Mouse (Mus musculus) left cerebral cortex, adult 9 months (tissue): ENCODE measurements around the gene Kif16b.

ENCODE experiments used
- DNase-seq, 2 experiments: peaks; one replicate each; pipeline ENCODE4 v3.0.0; 2022; ENCODE audit warnings: low spot score in 2 of 2

Kif16b gene

GRCm38 (mm10) chr2:142734046-142734445 lies 167.3 kb downstream of the Kif16b start:
- no peak for DNase-seq

DNA sequence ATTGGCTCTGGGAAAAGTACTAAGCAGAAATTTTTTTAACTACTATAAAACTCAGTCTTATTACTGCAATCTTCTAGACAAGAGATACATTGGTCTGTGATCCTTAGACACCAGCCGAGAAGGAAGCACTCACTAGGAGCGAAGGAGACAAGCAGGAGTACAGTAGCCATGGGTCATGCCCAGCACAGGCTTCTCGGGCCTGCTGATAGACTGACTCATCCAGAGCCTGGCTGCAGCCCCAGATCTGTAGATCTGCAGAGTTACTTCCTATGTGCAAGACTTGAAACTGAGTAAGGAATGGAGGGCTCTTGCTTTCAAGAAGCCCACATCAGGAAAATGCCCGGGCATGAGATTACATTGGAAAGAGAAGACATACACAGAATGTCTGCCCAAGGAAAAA lies 169.0 kb downstream of the Kif16b start:
- DNase-seq, result peak in 1 of 2 experiments; percentile 27

DNA sequence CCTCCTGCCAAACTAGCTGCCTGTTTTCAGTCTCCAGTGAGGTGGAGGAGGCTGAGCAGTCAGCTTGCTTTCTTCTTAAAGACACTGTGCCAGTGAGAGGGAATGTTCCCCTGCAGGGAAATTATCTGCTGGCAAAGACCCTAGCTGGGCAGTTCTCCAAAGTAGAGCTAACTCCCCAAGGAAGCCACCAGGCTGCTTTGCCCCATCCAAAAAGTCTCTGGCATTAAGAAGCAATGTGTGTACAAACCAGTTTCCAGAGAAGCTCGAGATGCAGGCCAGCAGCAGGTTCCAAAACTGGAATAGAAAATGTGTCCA lies 169.6 kb downstream of the Kif16b start:
- DNase-seq, result peak; percentile 83 to 93

DNA sequence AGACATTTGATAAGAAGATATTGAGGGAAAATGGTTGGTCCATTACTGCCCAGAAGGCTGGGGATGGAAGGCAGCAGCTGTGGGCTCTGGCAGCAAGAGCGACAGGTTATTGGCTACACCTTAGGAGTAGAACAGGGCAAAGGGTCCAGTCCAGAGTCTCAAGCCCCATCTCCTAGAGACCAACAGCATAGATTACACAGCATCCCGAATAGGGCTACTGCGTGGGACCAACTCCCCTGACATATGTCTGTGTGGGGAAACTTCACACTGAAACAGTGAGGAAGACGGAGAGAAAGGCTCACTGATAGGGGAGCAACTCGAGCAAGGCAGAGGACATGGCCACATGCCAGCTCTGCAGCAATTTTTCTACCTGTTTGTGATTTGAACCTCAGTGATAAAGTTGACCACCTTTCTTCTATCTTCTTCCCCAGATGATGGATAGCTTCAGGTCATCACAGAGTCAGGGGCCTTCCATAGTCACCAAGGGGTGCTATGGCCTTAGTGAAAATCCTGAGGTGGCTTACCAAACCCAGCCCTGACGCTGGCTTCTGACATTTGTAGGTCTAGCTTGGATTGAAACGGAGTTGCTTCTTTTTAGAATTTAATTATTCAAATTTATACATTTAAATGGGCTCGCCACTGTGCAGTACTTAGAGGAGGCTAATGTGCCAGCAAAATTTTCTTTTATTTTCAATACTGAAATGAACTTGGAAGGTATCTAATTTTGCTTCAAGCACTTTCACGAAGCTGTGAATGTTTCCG lies 170.1 kb downstream of the Kif16b start:
- peak in 1 of 2 experiments; percentile 21 for DNase-seq

GRCm38 (mm10) chr2:142724215-142725001 lies 176.9 kb downstream of the Kif16b start:
- no peak for DNase-seq

GRCm38 (mm10) chr2:142720174-142720573 lies 181.2 kb downstream of the Kif16b start:
- DNase-seq, result no peak

- DNase-seq, result no peak
Measured at GRCm38 (mm10) chr2:142718998-142719397, 182.3 kb downstream of the Kif16b start.

- no peak for DNase-seq
Measured at GRCm38 (mm10) chr2:142717591-142717990, 183.7 kb downstream of the Kif16b start.

- DNase-seq, result no peak
Measured at GRCm38 (mm10) chr2:142715912-142716260, 185.4 kb downstream of the Kif16b start.

- DNase-seq, result no peak
Measured at GRCm38 (mm10) chr2:142715186-142715911, 186.0 kb downstream of the Kif16b start.

DNA sequence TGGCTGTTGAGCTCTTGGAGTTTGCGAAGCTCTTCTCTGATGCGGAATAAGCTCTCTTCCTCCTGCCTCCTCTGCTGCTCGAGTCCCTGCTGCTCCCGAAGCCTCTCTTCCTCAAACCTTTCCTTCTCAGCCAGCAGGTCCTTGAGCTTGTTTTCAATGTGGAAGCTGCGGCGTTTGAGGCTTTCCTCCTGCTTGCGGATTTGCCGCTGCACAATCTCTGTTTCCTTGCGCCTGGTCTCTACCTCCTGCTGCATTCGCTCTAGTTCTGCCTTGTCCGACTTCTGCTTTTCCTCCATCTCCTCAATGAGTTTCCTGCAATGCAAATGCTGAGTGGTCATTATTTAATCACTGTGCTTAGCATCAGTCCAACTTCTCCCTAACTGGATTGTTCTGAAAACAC lies 188.6 kb downstream of the Kif16b start:
- no peak for DNase-seq

DNA sequence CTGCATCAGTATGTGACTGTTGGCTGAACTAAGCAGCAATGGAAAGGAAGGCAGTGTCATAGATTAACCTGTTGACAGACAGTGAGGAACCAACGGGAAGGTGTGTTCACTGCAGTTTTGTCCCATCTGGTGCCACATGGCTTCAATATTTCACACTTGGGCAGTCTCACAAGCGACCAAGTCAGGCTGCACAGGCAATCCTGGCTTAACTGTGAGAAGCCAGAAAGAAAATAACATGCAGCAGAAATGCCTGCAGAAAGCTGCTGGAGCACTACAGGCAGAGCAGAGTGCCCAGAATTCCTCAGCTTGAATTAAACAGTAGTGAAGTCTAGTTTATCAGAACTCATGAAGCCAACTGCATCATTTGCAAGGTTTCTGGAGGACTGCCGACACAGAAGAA lies 192.0 kb downstream of the Kif16b start:
- no peak for DNase-seq

GRCm38 (mm10) chr2:142700689-142701088 lies 200.6 kb downstream of the Kif16b start:
- peak in 1 of 2 experiments; percentile 58 for DNase-seq

GRCm38 (mm10) chr2:142698650-142699049 lies 202.7 kb downstream of the Kif16b start:
- peak; percentile 19 to 36 for DNase-seq

- no peak for DNase-seq
Measured at GRCm38 (mm10) chr2:142694936-142695331, 206.4 kb downstream of the Kif16b start.

DNA sequence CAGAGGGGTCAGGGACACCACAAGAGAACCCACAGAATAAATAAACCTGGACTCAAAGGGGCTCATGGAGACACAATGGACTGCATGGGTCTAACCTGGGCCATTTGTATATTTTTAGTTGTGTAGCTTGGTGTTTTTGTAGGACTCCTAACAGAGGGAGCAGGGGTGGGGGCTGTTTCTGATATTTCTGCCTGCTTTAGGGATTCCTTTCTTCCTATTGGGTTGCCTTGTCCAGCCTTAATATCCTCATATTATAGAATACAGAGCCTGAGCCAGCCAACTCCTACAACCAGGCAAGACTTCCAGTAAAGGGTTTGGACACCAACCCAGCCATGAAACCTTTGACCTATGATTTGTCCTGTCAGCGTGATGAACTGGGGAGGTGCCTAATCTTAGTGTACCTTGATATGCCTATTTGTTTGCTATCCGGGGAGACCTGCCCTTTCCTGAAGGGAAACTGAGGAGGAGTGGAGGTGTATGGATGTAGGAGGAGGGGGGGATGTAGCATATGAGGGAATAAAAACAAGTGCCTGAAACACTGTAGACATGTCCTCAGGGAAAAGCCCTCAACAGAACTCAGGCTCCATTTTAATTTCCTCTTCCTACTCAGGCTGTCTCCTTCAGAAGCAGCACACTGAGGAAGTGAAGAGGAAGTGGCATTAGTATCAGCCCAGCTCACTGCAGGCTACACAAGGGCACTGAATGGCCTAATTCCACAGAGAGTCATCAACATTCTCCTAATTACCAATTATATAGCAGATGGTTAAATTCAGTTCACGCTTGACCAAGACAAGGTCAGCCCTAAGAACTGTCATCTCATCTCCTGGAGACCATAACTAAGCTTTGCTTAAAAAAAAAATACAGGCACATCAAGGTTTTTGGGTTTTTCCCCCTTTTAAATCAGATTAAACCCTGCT lies 207.1 kb downstream of the Kif16b start:
- no peak for DNase-seq

- no peak for DNase-seq
Measured at GRCm38 (mm10) chr2:142693461-142693860, 207.9 kb downstream of the Kif16b start.

DNA sequence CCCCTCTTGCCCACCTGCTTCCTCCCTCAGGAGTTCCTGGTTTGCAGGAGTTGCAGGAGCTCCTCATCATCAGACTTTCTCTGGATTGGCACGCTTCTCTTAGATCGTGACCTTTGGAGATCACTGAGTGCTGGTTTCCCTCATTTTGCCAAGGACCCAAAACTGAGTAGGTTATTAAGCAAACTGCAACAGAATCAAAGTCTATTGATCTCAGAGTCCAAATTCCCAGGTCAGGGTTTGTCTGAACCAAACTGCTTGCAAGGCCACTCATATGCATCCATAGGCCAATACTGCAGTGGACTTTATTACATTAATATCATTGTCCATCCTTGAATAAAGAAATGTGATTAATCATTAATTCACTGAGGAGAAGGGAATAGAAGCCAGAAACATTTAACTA lies 211.8 kb downstream of the Kif16b start:
- no peak for DNase-seq

DNA sequence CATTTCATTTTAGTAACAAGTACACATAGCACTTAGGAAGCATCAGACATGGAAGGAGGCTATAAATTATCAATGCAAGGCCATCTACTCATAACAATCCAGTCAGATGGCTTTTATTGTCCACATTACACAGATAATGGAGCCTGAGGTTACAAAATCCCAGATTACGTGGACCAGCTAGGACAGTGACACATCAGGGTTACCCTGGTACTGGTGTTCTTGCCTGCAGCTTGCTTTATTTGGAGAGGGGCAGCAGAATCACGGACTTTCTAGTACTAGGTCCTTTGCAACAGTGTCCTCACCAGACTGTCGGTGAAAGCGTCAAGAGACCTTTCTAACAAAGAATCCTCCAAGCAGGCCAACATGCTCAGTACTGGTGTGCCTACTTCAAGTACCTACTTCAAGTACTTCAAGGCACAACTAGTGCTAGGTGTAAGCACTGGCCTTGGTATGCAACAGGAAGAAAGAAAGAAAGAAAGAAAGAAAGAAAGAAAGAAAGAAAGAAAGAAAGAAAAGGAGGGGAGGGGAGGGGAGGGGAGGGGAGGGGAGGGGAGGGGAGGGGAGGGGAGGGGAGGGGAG lies 213.3 kb downstream of the Kif16b start:
- DNase-seq, result no peak

- DNase-seq, result no peak
Measured at GRCm38 (mm10) chr2:142682965-142683709, 218.2 kb downstream of the Kif16b start.
